Mouse (Mus musculus) left cerebral cortex, postnatal 4 days (tissue): Measurements from ENCODE around the gene Aars. TPM values are rescaled to one million over a fixed set of nuclear protein-coding genes. Genes with fewer than 3 reads are reported as not detected.
A peak's percentile ranks its signal among the peaks of the same experiment; 100 is the strongest.
"Not testable (repeated sequence)": the region's sequence is repeated elsewhere in the genome, so short reads cannot be mapped to it uniquely, and the experiment has no call there.

ENCODE experiments used
- DNase-seq: peaks from one replicate; pipeline ENCODE4 v3.0.0-alpha.2; 2022
- intact Hi-C: fragments of 180-260 bp; cut with DNase I; formaldehyde crosslinking; loops from one replicate; pipeline ENCODE4 v1.15.1; 2025
- total RNA-seq, 2 experiments: library from RNA; stranded (reverse); gene quantifications; 2 replicates each; pipeline ENCODE4 v1.2.3; 2021

Aars gene
- total RNA-seq = 100 to 1,000 TPM in 1 of 2 experiments, 10 to 100 TPM in 1; 98.4 to 108 TPM

DNA sequence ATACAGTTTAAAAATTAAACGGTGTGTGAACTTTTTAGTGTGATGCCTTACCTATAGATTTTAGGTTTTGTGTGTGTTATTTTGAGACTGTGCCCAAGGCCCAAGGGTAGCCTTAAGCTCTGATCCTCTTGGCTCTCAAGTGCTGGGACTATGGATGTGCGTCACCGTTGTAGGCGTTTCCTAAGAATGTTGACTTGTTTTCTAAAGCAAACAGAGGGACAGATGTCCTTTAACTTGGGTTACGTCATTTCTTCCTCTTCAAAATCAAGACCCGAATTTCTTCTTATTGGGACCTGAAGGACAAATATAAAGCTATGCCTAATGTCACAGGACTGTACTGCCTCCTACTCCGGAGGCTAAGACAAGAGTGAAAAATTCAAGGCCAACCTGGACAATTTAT, at the start of gene Aars:
Aars (plus strand) TSS at position 229 of the 400 bp plus-strand sequence.
- intact Hi-C loops = no loop called here
- DNase-seq = no peak

DNA sequence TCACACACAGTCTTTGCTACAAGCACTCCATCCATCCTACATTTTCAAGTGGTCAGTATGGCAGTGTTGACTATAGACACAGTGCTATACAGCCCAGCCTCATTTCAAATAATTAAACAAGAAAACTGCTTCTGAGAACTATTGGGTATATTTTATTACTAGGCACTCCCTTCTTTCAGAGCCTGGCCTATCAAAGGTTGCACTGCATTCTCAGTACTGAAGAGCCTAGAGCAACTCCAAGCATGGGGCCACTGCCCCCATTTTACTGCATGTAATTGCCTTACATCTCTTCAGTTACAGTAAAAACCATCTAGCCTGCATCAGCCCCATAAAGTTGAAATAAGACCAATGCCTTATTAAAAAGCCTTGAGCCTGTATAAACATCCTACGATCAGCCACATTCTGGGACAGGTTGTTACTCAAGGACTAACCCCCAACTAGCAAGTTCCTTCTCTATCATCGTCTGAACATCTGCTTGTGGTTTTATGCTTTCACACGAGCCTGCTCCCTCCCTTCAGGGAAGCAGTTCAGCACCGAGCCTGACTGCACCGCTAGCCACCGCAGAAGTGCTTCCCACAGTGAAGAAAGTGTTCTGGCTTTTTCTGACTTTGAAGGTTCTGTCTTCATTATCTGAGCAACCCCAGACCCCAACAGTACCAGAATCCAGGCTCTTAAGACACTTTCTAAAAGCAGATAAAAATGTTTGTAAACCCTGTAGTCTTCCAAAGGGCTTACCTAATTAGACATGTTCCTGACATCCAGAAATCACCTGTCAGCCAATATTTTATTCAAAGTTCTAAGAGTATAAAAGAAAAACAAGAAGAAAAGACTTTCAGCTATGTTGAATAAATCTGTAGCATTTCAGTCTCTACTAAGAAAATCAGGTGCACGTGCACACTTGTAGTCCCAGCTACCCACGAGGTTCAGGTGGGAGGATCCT, 44.9 kb upstream of the Aars start:
- intact Hi-C loops = loop anchor here (10.0 kb wide), 1 partner anchor 133 kb away; no protein-coding TSS in a partner anchor
- no peak for DNase-seq

DNA sequence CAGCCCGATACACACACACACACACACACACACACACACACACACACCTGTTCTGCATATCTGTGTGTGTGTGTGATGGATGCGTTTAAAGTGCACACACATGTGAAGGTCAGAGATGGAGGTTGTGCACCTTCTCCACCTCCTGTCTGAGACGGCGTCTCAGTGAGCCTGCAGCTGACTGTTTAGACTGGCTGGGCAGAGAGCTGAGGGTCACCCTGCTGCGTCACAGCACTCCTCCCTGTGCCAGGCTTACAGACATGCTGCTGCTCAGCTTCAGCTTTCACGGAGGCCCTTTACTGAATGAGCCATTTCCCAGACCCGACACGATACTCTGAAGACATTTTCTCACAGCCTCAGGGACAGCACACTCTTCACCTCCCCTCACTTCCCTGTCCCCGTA, 42.9 kb upstream of the Aars start:
- intact Hi-C loops = no loop called here
- DNase-seq = no peak

GRCm38 (mm10) chr8:110996641-110997430, 36.1 kb upstream of the Aars start:
- DNase-seq = no peak
- intact Hi-C loops = no loop called here

GRCm38 (mm10) chr8:110997547-110998531, 35.1 kb upstream of the Aars start, which contains the start of gene Ddx19a:
TSS of gene Ddx19a (minus strand) at chr8:110997800.
- peak; percentile 89 for DNase-seq
- intact Hi-C loops = no loop called here

GRCm38 (mm10) chr8:111010230-111010991, 22.5 kb upstream of the Aars start:
- DNase-seq, intact Hi-C loops: not testable (repeated sequence)

GRCm38 (mm10) chr8:111026609-111027008, 6.3 kb upstream of the Aars start:
- DNase-seq, intact Hi-C loops: not testable (repeated sequence)

- peak; percentile 87 for DNase-seq
- intact Hi-C loops = no loop called here
These were observed 5.5 kb upstream of the Aars start for GRCm38 (mm10) chr8:111027391-111027937.

- DNase-seq = no peak
- intact Hi-C loops = no loop called here
These were observed 3.4 kb upstream of the Aars start for GRCm38 (mm10) chr8:111029589-111029988.

GRCm38 (mm10) chr8:111030045-111030444, 2.9 kb upstream of the Aars start:
- intact Hi-C loops = no loop called here
- DNase-seq = no peak

DNA sequence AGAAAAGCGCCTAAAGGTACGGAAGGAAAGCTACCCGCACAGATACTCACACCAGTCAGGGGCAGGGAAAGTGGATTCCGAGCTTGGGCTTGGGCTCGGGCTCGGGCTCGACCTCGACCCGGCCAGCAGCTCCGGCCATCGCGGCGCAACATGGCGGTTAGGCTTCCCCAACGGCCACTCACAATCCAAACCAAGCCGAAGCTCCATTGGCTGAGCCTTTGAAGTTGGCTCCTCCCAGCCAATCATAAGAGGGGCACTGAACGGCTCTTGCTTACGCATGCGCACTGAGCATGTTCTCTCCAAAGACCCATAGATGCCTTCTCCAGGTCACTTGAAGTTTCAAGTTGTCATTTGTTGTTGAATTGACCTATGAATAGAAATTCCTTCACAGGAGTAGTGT, 1.4 kb upstream of the Aars start, which contains the start of gene Ddx19b:
Ddx19b (minus strand) TSS at position 180 of the 400 bp plus-strand sequence.
- intact Hi-C loops = no loop called here
- no peak for DNase-seq

DNA sequence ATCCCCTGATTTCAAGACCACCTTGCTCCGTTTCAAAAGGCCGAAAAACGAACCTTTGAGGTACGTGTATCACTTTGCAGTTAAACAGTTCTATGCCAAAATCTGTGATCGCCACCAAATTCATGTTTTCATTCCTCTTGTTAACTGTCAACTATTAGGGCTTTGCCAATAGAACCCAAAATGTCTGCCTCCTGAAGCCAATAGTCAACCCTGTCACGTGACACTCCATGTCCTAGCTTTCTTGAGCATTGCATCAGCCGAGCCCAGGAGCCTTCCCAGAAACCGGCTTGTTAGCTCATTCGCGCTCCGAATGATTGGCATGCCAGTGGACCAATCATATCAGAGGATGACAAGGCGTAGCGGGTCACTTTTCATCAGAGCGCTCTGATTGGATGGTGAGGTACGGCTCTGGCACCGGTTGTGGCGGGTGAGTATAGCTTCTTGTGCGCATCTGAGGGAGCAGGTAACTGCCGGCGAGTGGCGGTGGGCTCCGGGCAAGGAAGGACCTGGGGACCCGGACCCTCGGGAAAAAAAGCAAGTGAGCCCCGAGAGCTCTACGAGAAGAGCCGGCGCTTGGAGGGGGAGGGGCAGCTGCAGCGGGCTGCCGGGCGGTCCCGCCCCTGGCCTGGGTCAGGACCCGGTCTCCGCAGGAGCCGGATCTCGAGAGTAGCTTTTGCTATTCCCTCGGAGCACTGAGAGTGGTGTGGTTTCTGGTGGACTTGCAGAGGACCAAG, 705 bp downstream of the Aars start:
- intact Hi-C loops = no loop called here
- peak; percentile 99 for DNase-seq

GRCm38 (mm10) chr8:111034276-111034675, 1.3 kb downstream of the Aars start:
- intact Hi-C loops = no loop called here
- DNase-seq = peak; percentile 19

DNA sequence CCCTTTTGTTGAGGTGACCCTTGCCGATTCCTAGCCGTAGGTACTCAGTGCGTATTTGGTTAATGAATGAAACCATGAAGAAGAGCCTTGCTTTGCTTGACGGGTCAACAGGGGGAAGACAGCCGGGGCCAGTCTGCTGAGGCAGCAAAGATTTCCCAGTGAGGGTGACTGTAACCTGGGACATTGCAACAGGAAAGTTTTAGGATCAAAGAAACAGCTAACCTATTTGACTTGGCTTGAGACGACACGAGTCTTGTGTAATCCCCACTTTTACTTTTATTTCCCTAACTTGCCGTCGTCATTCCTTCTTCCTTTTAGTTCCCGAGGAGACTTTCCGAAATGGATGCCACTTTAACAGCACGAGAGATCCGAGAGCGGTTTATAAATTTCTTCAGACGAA, 3.6 kb downstream of the Aars start:
- intact Hi-C loops = no loop called here
- DNase-seq = no peak

DNA sequence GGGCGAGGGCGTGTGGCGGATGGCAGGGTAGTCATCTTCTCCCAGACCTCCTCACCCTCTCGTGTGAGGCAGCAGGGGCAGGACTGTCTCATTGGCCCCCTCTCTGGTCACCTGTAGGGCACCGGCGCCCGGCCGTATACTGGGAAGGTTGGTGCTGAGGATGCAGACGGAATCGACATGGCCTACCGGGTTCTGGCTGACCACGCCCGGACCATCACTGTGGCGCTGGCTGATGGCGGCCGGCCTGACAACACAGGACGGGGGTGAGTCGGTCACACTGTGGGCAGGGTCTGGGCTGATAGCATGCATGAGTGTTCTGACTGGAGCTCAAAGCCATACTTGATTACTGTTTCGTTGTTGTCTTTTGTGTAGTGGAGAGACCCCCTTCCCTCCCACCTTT, 9.6 kb downstream of the Aars start:
- intact Hi-C loops = loop anchor here (5.0 kb wide), 1 partner anchor 145 kb away; no protein-coding TSS in a partner anchor

DNA sequence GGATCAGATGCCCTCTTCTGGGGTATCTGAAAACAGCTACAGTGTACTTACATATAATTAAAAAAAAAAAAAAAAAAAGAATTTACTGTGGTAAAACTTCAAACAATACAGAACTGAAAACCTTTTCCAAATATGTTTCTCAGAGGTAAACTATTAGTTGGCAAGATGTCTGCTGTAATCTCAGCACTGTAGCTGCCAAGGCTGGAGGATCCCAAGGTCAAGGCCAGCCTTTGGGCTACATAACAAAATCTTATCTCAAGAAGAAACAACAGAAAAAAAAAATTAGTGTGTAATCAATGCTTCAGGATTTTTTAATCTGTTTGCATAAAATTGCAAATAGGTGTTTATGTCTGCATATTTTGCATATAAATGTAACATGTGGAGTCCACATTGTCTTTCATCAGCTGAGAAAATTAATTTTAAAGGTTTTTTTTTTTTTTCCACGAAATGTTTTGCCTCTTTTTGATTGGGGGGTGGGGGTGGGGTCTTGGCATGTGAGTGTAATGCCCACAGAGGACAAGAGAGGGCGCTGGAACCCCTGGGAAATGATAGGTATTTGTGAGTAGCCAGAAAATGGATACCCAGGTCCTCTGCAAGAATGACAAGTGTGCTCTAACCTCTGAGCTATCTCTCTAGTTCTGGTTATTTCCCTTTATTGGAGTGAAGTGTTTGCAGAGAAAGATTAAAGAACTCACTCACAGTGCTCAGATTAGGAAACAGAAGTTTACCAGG, 11.2 kb downstream of the Aars start:
- no peak for DNase-seq
- intact Hi-C loops = loop anchor here (5.0 kb wide), 1 partner anchor 143 kb away; no protein-coding TSS in a partner anchor

More for the DNA sequence above, 9.6 kb downstream of the Aars start:
- DNase-seq = no peak

DNA sequence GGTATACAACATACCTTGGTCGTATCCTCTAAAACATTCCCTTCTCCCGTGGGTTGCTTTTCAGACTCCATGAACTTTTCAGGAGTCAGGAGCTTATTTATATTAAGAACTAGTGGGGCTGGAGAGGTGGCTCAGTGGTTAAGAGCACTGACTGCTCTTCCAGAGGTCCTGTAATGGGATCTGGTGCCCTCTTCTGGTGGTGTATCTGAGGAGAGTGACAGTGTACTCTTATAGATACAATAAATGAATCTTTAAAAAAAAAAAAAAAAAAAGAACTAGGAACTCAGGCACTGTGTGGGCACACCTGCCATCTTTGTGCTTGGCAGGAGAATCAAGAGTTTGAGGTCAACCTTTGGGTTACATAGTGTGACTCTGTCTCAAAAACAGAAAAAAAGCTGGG, 15.8 kb downstream of the Aars start:
- DNase-seq = no peak
- intact Hi-C loops = no loop called here

- DNase-seq = no peak
- intact Hi-C loops = no loop called here
These were observed 16.2 kb downstream of the Aars start for GRCm38 (mm10) chr8:111049106-111049505.
